Mouse (Mus musculus) colon, adult 2 months (tissue): ENCODE results near the gene 1700074P13Rik. TPM values are rescaled to one million over a fixed set of nuclear protein-coding genes. Genes with fewer than 3 reads are reported as not detected.

Source experiments
- polyA plus RNA-seq: library from polyadenylated mRNA; depleted of rRNA; stranded (reverse); fragments of >200 nt; gene quantifications from 2 replicates; pipeline ENCODE4 v1.2.3, GENCODE M21; 2012; rRNA removed

Gene 1700074P13Rik
- not detected in 2 replicates for polyA plus RNA-seq

DNA sequence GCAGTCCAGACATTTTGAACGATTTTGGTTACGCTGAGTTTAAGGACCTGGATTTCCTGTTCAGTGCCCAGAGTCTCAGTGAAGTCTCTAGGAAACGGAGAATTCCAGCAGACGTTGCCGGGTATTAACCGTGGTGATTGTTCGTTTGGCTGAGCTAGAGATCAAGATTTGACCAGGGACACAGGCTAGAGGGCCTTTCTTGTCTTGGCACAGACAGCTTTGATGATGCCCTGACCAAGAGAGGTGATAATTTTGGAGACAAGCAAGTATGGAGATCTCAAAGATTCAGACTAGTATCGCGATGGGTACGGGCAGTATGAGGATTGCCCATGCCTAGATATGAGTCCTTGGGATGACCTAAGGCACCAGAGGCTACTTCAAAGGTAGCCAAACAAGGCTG is at the start of gene 1700074P13Rik:
Gene 1700074P13Rik (minus strand): TSS at position 101 of the 400 bp plus-strand sequence.

DNA sequence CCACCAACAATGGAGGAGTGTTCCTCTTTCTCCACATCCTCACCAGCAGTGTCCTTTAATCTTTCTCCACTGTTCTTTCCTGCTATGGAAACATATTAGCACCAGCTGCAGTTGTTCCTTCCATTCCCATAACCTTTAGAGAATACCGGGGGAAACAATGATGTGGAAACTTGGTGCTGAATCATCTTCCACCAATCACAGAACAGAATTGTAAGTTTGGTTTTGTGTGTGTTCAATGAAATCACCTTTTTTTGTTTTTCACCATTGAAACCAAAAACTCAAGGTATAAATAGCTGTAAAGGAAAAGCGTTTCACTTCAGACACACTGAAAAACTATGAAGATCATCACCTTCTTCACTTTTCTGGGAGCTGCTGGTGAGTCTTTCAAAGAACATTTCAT is 24.1 kb upstream of the 1700074P13Rik start, which contains the start of gene 1810009J06Rik:
Gene 1810009J06Rik (plus strand): TSS at position 301 of the 400 bp plus-strand sequence.

GRCm38 (mm10) chr6:40951770-40952169 is 11.4 kb upstream of the 1700074P13Rik start, which contains the start of gene Gm4744:
Gm4744 (minus strand) TSS chr6:40951870.

GRCm38 (mm10) chr6:40900287-40900686 is 40.1 kb downstream of the 1700074P13Rik start, which contains the start of gene Prss58:
Prss58 (minus strand) TSS chr6:40900387.

GRCm38 (mm10) chr6:40887394-40887793 is 53.0 kb downstream of the 1700074P13Rik start, which contains the start of gene Moxd2:
Moxd2 (minus strand) TSS chr6:40887494.

Other genes starting within 250 kb of the 1700074P13Rik start
- gene Moxd2, start 53.1 kb downstream of the 1700074P13Rik start, polyA plus RNA-seq: not detected in 2 replicates
- not detected in 2 replicates for gene Prss58, start 40.2 kb downstream of the 1700074P13Rik start, polyA plus RNA-seq
- gene Gm4744, start 11.3 kb upstream of the 1700074P13Rik start, polyA plus RNA-seq: not detected in 2 replicates
- 0.17 TPM in 1 of 2 replicates, not detected in the other for gene 1810009J06Rik, start 24.2 kb upstream of the 1700074P13Rik start, polyA plus RNA-seq
- gene Gm2663, start 58.9 kb upstream of the 1700074P13Rik start, polyA plus RNA-seq: not detected in 2 replicates
- gene 2210010C04Rik, start 95.0 kb upstream of the 1700074P13Rik start, polyA plus RNA-seq: 0.56 and 713 TPM in 2 replicates